Mouse (Mus musculus) heart, postnatal 0 days (tissue): ENCODE data around the gene Klhdc4. TPM values are rescaled to one million over a fixed set of nuclear protein-coding genes. Genes with fewer than 3 reads are reported as not detected.

ENCODE experiments used
- ATAC-seq: fragments of 200-750 bp; cut with Nextera tagmentation; 2 replicates; pipeline ENCODE4 v1.8.0; 2017; ENCODE audit warnings: low read depth, moderate number of reproducible peaks, moderate library complexity; ENCODE audit not compliant: insufficient read depth
- DNase-seq: peaks from one replicate; pipeline ENCODE4 v3.0.0-alpha.2; 2016; ENCODE audit warnings: low spot score
- H3K27ac ChIP-seq: fragments of 300-500 bp; sonication (generic); 2 replicates; pipeline ENCODE4 v1.5.1; 2014; ENCODE audit warnings: low read depth, mild to moderate bottlenecking
- H3K27me3 ChIP-seq: fragments of 300-500 bp; sonication (generic); 2 replicates; pipeline ENCODE4 v1.6.1; 2014; ENCODE audit warnings: low read length, mixed read lengths; ENCODE audit not compliant: control insufficient read depth, insufficient read depth
- H3K36me3 ChIP-seq: fragments of 300-500 bp; sonication (generic); replicated peaks from 2 replicates; pipeline ENCODE4 v1.6.1; 2014; ENCODE audit warnings: low read length, mixed read lengths; ENCODE audit not compliant: control insufficient read depth, insufficient read depth
- H3K4me1 ChIP-seq: fragments of 300-500 bp; sonication (generic); 2 replicates; pipeline ENCODE4 v1.6.1; 2014; ENCODE audit warnings: antibody characterized with exemption; ENCODE audit not compliant: control insufficient read depth, insufficient read depth
- H3K4me2 ChIP-seq: fragments of 300-500 bp; sonication (generic); 2 replicates; pipeline ENCODE4 v1.6.1; 2014; ENCODE audit warnings: low read depth, mild to moderate bottlenecking, low read length, moderate library complexity
- H3K4me3 ChIP-seq: fragments of 300-500 bp; sonication (generic); 2 replicates; pipeline ENCODE4 v1.5.1; 2014; ENCODE audit warnings: low read depth, low read length
- H3K9ac ChIP-seq: fragments of 300-500 bp; sonication (generic); replicated peaks from 2 replicates; pipeline ENCODE4 v1.6.1; 2014; ENCODE audit warnings: low read depth, low read length, mixed read lengths
- H3K9me3 ChIP-seq: fragments of 300-500 bp; sonication (generic); replicated peaks from 2 replicates; pipeline ENCODE4 v1.6.1; 2016; ENCODE audit warnings: low read length; ENCODE audit not compliant: control insufficient read depth
- CTCF ChIP-seq: IDR thresholded peaks from 2 replicates; pipeline ENCODE4 v1.5.1; 2016; ENCODE audit warnings: antibody characterized with exemption, control low read depth, low read depth
- EP300 ChIP-seq: IDR thresholded peaks from 2 replicates; pipeline ENCODE4 v1.6.1; 2016; ENCODE audit warnings: antibody characterized with exemption, low read depth
- WGBS: fragments of 180-500 bp; shearing (Covaris S2); extraction: QIAGEN DNeasy Blood & Tissue Kit; methylation state at CpG from one replicate; pipeline ENCODE4 v1.1.7; 2014; 5-methylcytosine and 5-hydroxymethylcytosine counted together
- polyA plus RNA-seq: library from polyadenylated mRNA; unstranded; fragments of >200 nt; fragmentation: Nextera tagmentation; extraction: Ambion mirVana; gene quantifications from 2 replicates; pipeline ENCODE4 v1.2.1, GENCODE M21; 2015
- total RNA-seq: library from RNA; depleted of rRNA; stranded (reverse); fragments of >200 nt; gene quantifications from 2 replicates; pipeline ENCODE4 v1.2.3, GENCODE M21; 2014; ENCODE audit warnings: low replicate concordance

Gene Klhdc4
- total and polyA plus RNA-seq, 2 experiments from 2014 or later = 9.4 to 13.9 TPM

- Histone ChIP-seq H3K4me2 (no peak overlapping the region), H3K27ac (no peak overlapping the region), H3K9ac (no peak overlapping the region), H3K4me3 (no peak overlapping the region), H3K27me3 (peaks cover 5% of the 10 kb centered on the region; the same call in 1 of the 2 replicates), H3K9me3 (no peaks in the 10 kb centered on the region), H3K4me1 (peaks cover 5% of the 10 kb centered on the region), H3K36me3 (no peaks in the 10 kb centered on the region)
- peak; percentile 69 for DNase-seq
- ATAC-seq = peak; percentile 45; the same call in 1 of the 2 replicates
- WGBS = 12% methylated on average over 6 of the region's 6 CpGs
- TF ChIP-seq CTCF (peak; percentile 91), EP300 (no peak)
These were observed 20.6 kb upstream of the Klhdc4 start for GRCm38 (mm10) chr8:121850018-121850417.

- peaks cover 5% of the 10 kb centered on the region; the same call in 1 of the 2 replicates for H3K27me3 ChIP-seq
- 70% methylated on average over 9 of the region's 9 CpGs for WGBS
- DNase-seq = no peak
These were observed 19.9 kb upstream of the Klhdc4 start for GRCm38 (mm10) chr8:121849303-121849702.

GRCm38 (mm10) chr8:121848495-121848894 is 19.1 kb upstream of the Klhdc4 start:
- ATAC-seq (no peak), DNase-seq (no peak)
- Histone ChIP-seq H3K9ac (no peak overlapping the region), H3K27me3 (peaks cover 5% of the 10 kb centered on the region; the same call in 1 of the 2 replicates), H3K9me3 (no peaks in the 10 kb centered on the region), H3K4me1 (peaks cover 5% of the 10 kb centered on the region), H3K27ac (no peak overlapping the region), H3K4me2 (no peak overlapping the region), H3K36me3 (no peaks in the 10 kb centered on the region), H3K4me3 (no peak overlapping the region)
- no peak for TF ChIP-seq CTCF
- WGBS = 50% methylated on average over 10 of the region's 10 CpGs

More at GRCm38 (mm10) chr8:121849303-121849702, 19.9 kb upstream of the Klhdc4 start:
- H3K4me3 ChIP-seq = no peak overlapping the region
- H3K27ac ChIP-seq = no peak overlapping the region
- H3K9me3 ChIP-seq = no peaks in the 10 kb centered on the region
- no peak overlapping the region for H3K4me2 ChIP-seq
- TF ChIP-seq EP300 (no peak), CTCF (no peak)
- H3K36me3 ChIP-seq = no peaks in the 10 kb centered on the region
- no peak overlapping the region for H3K9ac ChIP-seq
- peaks cover 5% of the 10 kb centered on the region for H3K4me1 ChIP-seq
- no peak for ATAC-seq

GRCm38 (mm10) chr8:121847987-121848386 is 18.6 kb upstream of the Klhdc4 start:
- Histone ChIP-seq H3K4me3 (no peak overlapping the region), H3K4me1 (peaks cover under 1% of the 10 kb centered on the region; the same call in 1 of the 2 replicates), H3K36me3 (no peaks in the 10 kb centered on the region), H3K9me3 (no peaks in the 10 kb centered on the region), H3K27ac (no peak overlapping the region), H3K27me3 (peaks cover 5% of the 10 kb centered on the region; the same call in 1 of the 2 replicates), H3K4me2 (no peak overlapping the region), H3K9ac (no peak overlapping the region)
- TF ChIP-seq EP300 = no peak
- TF ChIP-seq CTCF = no peak
- DNase-seq (no peak), ATAC-seq (no peak)
- WGBS = 72% methylated on average over 6 of the region's 6 CpGs

- no peaks in the 10 kb centered on the region for H3K9me3 ChIP-seq
- H3K9ac ChIP-seq = no peak overlapping the region
- TF ChIP-seq CTCF (no peak), EP300 (no peak)
- no peak overlapping the region for H3K4me2 ChIP-seq
- DNase-seq (no peak), ATAC-seq (no peak)
- H3K27me3 ChIP-seq = peaks cover 5% of the 10 kb centered on the region; the same call in 1 of the 2 replicates
- no peaks in the 10 kb centered on the region for H3K4me1 ChIP-seq
- 64% methylated on average over 10 of the region's 10 CpGs for WGBS
- H3K27ac ChIP-seq = no peak overlapping the region
- no peak overlapping the region for H3K4me3 ChIP-seq
- H3K36me3 ChIP-seq = no peaks in the 10 kb centered on the region
These were observed 18.0 kb upstream of the Klhdc4 start for GRCm38 (mm10) chr8:121847261-121847822.

GRCm38 (mm10) chr8:121846815-121847214 is 17.4 kb upstream of the Klhdc4 start:
- Histone ChIP-seq H3K9ac (no peak overlapping the region), H3K4me1 (no peaks in the 10 kb centered on the region), H3K4me3 (no peak overlapping the region), H3K27me3 (peaks cover 5% of the 10 kb centered on the region; the same call in 1 of the 2 replicates), H3K36me3 (no peaks in the 10 kb centered on the region), H3K27ac (no peak overlapping the region), H3K4me2 (no peak overlapping the region), H3K9me3 (no peaks in the 10 kb centered on the region)
- TF ChIP-seq CTCF = no peak
- TF ChIP-seq EP300 = no peak
- no peak for ATAC-seq
- no peak for DNase-seq
